Mouse (Mus musculus) lung, adult 2 months (tissue): Measurements from ENCODE around the gene Prame. TPM values are rescaled to one million over a fixed set of nuclear protein-coding genes. Genes with fewer than 3 reads are reported as not detected.
"Not testable (repeated sequence)": the region's sequence is repeated elsewhere in the genome, so short reads cannot be mapped to it uniquely, and the experiment has no call there.

ENCODE experiments used
- DNase-seq: peaks from one replicate; pipeline ENCODE4 v3.0.0; 2022
- H3K4me1 ChIP-seq: fragments of 200-500 bp; 2 replicates; pipeline ENCODE4 v1.6.1; 2011; ENCODE audit warnings: low read length; ENCODE audit not compliant: control insufficient read depth, insufficient read depth
- H3K4me3 ChIP-seq: fragments of 200-500 bp; replicated peaks from 2 replicates; pipeline ENCODE3; 2011; ENCODE audit warnings: low read depth, mild to moderate bottlenecking, control low read depth, low read length; ENCODE audit errors: extremely low read depth
- CTCF ChIP-seq: fragments of 200-500 bp; IDR thresholded peaks from 2 replicates; pipeline ENCODE4 v1.5.1; 2011; ENCODE audit warnings: mild to moderate bottlenecking, low read length, control low read depth; ENCODE audit not compliant: insufficient read depth
- POLR2A ChIP-seq: fragments of 200-500 bp; IDR thresholded peaks from 2 replicates; pipeline ENCODE4 v1.6.1; 2011; ENCODE audit warnings: low read depth, mild to moderate bottlenecking, control low read depth, low read length, borderline replicate concordance; ENCODE audit errors: extremely low read depth
- WGBS: fragments of 180-500 bp; shearing (Covaris S2); methylation state at CpG from one replicate; pipeline ENCODE4 v1.1.7; 2018; 5-methylcytosine and 5-hydroxymethylcytosine counted together
- polyA plus RNA-seq: library from polyadenylated mRNA; depleted of rRNA; stranded (reverse); fragments of >200 nt; gene quantifications from 2 replicates; pipeline ENCODE4 v1.2.3, GENCODE M21; 2012; rRNA removed

The Prame gene
- polyA plus RNA-seq, result not detected in 2 replicates

GRCm38 (mm10) chrX:135627605-135628004 is at the start of gene Prame:
Prame (minus strand) TSS chrX:135627705.
- H3K4me3 ChIP-seq, result no peak within 1 kb of the TSS
- WGBS, result 86% methylated on average over 11 of the region's 11 CpGs
- H3K4me1 ChIP-seq, result no peaks in the 10 kb centered on the region
- TF ChIP-seq CTCF (no peak), POLR2A (no peak)
- DNase-seq, result no peak

DNA sequence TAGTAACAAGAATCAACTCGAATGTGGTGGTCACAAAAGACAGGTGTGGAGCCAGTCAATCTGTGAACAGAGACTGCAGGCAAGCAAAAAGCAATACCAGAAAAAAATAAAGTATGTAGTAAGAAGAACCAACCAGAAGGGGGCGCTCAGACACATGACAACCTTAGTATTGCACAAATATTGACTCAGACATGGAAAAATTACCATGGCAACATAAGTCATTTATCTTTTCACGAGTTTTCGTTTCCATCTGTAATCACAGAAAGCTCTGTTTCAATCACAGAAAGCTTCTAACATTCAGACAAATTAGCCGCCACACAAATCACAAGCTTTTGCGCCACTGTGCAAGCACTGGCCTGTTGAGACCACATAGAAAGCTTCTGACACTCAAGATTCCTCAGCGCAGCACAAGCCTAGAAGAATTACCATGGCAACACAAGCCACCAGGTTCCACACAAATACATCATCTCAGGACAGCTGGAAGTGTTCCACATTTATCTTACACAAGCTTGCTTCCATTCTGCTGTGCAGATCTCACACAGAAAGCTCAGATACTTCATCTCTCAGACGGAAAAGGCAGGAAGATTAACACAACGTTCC is 24.8 kb upstream of the Prame start:
- no peak for TF ChIP-seq POLR2A
- TF ChIP-seq CTCF, result no peak
- peak; percentile 4 for DNase-seq

GRCm38 (mm10) chrX:135601298-135602029 is 26.0 kb downstream of the Prame start:
- H3K4me3 ChIP-seq, H3K4me1 ChIP-seq: not testable (repeated sequence)
- peak; percentile 3 for DNase-seq
- WGBS, result 68% methylated on average over 3 of the region's 3 CpGs

More for the DNA sequence above, 24.8 kb upstream of the Prame start:
- Histone ChIP-seq H3K4me1 (no peaks in the 10 kb centered on the region), H3K4me3 (no peak overlapping the region)
- WGBS, result 43% methylated on average over 9 of the region's 9 CpGs

DNA sequence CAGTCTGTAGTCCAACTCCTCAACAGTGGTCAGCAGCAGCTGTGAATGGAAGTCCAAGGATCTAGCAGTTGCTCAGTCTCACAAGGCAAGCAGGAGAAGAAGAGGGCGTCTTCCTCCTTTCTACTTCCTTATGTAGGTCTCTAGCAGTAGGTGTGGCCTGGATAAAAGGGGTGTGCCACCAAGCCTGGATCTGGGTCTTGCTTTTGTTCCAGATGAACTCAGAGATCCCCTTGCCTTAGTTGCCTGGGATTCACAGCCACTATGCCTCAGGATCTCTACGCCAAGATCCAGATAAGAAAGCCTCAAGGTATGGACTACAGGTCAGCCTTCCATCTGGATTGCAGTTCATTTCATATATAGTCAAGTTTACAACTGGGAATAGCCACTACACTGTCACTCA is 28.8 kb downstream of the Prame start, which contains the start of gene Nxf7:
TSS of gene Nxf7 (minus strand) at position 101 of the 400 bp plus-strand sequence.
- H3K4me1 ChIP-seq, result no peaks in the 10 kb centered on the region
- 79% methylated on average over 2 of the region's 2 CpGs for WGBS
- DNase-seq, result no peak
- no peak for TF ChIP-seq CTCF
- no peak for TF ChIP-seq POLR2A
- no peak within 1 kb of the TSS for H3K4me3 ChIP-seq

DNA sequence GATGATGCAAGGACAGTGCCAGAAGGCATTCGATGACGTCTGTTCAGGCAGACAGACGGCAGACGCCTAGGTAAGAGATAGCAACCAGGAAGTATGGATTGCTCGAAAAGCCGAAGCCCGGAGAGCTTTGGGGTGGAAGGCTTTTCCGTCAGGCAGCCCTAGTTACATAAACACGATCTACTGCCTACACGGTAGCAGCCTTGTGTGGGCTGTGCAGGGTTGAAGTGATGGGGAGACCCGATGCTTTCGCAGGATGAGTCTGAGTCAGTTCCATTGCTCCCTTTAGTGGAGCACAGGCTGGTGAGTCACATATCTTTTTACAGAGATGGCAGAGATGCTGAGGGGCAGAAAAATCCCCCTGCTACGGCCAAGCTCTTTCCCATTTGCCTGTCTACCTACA is 29.4 kb downstream of the Prame start:
- no peak for DNase-seq
- no peak for TF ChIP-seq POLR2A
- TF ChIP-seq CTCF, result no peak
- no peaks in the 10 kb centered on the region for H3K4me1 ChIP-seq
- no peak overlapping the region for H3K4me3 ChIP-seq
- 75% methylated on average over 13 of the region's 13 CpGs for WGBS

DNA sequence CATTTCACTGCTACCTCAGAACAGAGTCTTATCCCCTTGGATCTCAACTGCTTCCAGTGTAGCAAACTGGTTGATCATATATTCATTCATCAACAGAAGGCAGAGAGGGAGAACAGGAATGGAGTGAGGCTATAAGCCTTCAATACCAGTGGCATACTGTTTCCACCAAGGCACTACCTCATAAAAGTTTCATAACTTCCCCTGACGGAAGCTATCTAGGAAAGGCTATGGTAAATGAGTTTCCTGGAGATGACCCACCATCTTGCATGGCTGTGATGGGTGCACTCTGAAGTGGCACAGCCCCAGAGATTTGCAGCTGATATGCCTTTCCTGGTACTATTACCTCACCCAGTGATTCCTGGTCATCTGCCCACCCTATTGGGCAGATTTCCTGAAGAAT is 51.1 kb downstream of the Prame start:
- Histone ChIP-seq H3K4me1 (no peaks in the 10 kb centered on the region), H3K4me3 (no peak overlapping the region)
- no peak for DNase-seq
- 86% methylated on average over 1 of the region's 1 CpGs for WGBS
- TF ChIP-seq CTCF, result no peak
- TF ChIP-seq POLR2A, result no peak

DNA sequence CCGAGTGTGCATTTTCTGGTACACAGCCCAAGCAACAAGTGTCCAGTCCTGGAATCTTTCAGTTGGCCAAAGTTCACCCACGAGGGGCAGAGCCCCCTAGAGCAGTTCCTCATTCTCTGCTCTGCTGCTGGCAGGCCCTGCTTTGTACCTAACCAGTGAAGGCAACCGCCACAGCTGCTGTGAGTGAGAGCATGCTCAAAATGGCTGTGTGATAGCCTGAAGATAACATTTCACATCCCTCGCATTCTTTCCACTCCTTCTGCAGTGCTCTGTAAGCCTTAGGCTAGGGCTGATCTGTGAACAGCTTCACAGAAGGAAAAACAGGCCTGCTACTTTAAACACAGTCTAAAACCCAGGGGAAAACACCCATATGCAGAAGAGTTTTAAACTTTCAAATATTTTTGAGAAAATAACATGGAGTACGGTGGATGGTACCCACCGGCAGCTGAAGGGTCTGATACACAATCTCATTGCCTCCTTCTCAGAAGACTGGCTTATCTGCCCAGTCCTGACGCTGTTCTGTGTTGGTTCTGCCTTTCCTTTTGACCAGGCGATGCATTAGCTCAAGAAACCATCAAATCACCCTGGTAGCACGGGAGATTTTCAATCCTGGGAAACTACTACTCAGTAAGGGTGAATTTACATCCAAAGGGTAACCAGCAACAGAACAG is 52.4 kb downstream of the Prame start:
- H3K4me3 ChIP-seq, DNase-seq, H3K4me1 ChIP-seq: not testable (repeated sequence)
- WGBS, result 60% methylated on average over 9 of the region's 9 CpGs

GRCm38 (mm10) chrX:135574261-135574957 is 53.1 kb downstream of the Prame start:
- not testable (repeated sequence) for H3K4me1 ChIP-seq, H3K4me3 ChIP-seq
- DNase-seq, result peak; percentile 13
- 36% methylated on average over 8 of the region's 8 CpGs for WGBS

DNA sequence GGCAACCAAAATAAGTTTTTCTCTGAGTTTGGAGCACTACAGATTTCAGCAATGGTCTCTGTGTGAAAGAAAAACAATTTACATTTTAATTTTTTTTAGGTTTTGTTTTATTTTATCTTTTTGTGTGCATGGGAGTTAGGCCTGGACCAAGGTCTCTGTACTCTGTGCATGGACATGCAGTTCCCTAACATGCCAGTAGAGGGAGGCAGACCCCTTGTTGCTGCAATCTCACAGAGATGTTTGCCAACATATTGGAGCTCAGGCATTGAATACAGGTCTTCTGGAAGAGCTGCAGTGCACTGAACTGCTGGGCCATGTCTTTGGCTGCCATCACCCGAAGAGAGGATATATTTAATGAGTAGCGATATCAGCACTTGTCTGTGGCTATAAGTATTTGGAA is 58.0 kb downstream of the Prame start:
- not testable (repeated sequence) for H3K4me3 ChIP-seq, H3K4me1 ChIP-seq
- 40% methylated on average over 2 of the region's 2 CpGs for WGBS
- peak; percentile 43 for DNase-seq
- TF ChIP-seq CTCF, result peak; percentile 75

GRCm38 (mm10) chrX:135564934-135565333 is 62.6 kb downstream of the Prame start:
- WGBS, result 54% methylated on average over 4 of the region's 4 CpGs
- H3K4me1 ChIP-seq, DNase-seq, H3K4me3 ChIP-seq: not testable (repeated sequence)

Other genes with a start within 250 kb of the Prame start
- gene Gm7903, start 193.9 kb downstream of the Prame start, polyA plus RNA-seq, result not detected in 2 replicates
- gene AV320801, start 133.1 kb downstream of the Prame start, polyA plus RNA-seq, result 0.02 TPM in 1 of 2 replicates, not detected in the other
- gene Nxf7, start 28.9 kb downstream of the Prame start, polyA plus RNA-seq, result 0.21 and 0.23 TPM in 2 replicates
- gene Tcp11x2, start 66.1 kb upstream of the Prame start, polyA plus RNA-seq, result not detected in 2 replicates
- not detected in 2 replicates for gene Tmsb15a, start 97.6 kb upstream of the Prame start, polyA plus RNA-seq
- 0.89 and 2.4 TPM in 2 replicates for gene Armcx5, start 115.0 kb upstream of the Prame start, polyA plus RNA-seq
- gene Gprasp1, start 115.0 kb upstream of the Prame start, polyA plus RNA-seq, result 13.3 TPM in 2 replicates
- 2.6 TPM in 2 replicates for gene Bhlhb9, start 169.9 kb upstream of the Prame start, polyA plus RNA-seq
- gene Gprasp2, start 211.3 kb upstream of the Prame start, polyA plus RNA-seq, result 1.5 and 1.7 TPM in 2 replicates